Comparison of ENCODE assay signal across 27 mouse cellular contexts in genomic region chr8:90491691-90492090, GRCm38 (mm10).
DNase-seq lines count a peak whose midpoint lies in the region; ATAC-seq and TF ChIP-seq lines count a peak whose summit lies in the region.
"Had no signal": no experiment of that assay in that cellular context is flagged by ENCODE, and none has a peak within 500 bp of the region (broad histone marks: within the 10 kb centered on the region; RNA-seq: fewer than 3 reads in every experiment).

No protein-coding gene starts in this region.

- ATAC-seq in forebrain, embryonic 12.5 days (ENCODE audit: low FRiP score): no peak
- ATAC-seq in intestine, embryonic 14.5 days (replicated peaks; ENCODE audit: low FRiP score, low TSS enrichment, low read depth): no peak
- no peak for ATAC-seq in intestine, postnatal 0 days
- no peak for ATAC-seq in neural tube, embryonic 12.5 days (ENCODE audit: low FRiP score, low read depth)
- ATAC-seq: activated CD4-positive, CD25-positive, alpha-beta regulatory T cell, adult 4 months; hindbrain, postnatal 0 days had no signal

- WGBS in forebrain, embryonic 12.5 days: 48% methylated on average over 7 of the region's 7 CpGs
- 68% methylated on average over 7 of the region's 7 CpGs for WGBS in forebrain, embryonic 10.5 days
- WGBS in intestine, embryonic 14.5 days: 67% methylated on average over 7 of the region's 7 CpGs
- WGBS in intestine, postnatal 0 days: 63% methylated on average over 7 of the region's 7 CpGs
- 44% methylated on average over 7 of the region's 7 CpGs for WGBS in neural tube, embryonic 12.5 days
- WGBS in cerebellum, adult 2 months: 57% methylated on average over 7 of the region's 7 CpGs

- no peak overlapping the region for H3K9ac ChIP-seq in forebrain, embryonic 12.5 days
- H3K9ac ChIP-seq in intestine, embryonic 14.5 days (ENCODE audit: low read length): no peak overlapping the region
- no peak overlapping the region for H3K9ac ChIP-seq in intestine, postnatal 0 days (ENCODE audit: low read depth, low read length)
- no peak overlapping the region for H3K9ac ChIP-seq in neural tube, embryonic 12.5 days
- H3K9ac ChIP-seq: embryonic facial prominence, embryonic 12.5 days; forebrain, postnatal 0 days; heart, embryonic 13.5 days; kidney, embryonic 15.5 days; limb, embryonic 15.5 days had no signal

- peak overlapping the region; percentile 46; the same call in 1 of the 2 replicates for H3K27ac ChIP-seq in forebrain, embryonic 12.5 days
- no peak overlapping the region for H3K27ac ChIP-seq in forebrain, embryonic 10.5 days
- H3K27ac ChIP-seq in intestine, embryonic 14.5 days (ENCODE audit: low read depth): no peak overlapping the region
- H3K27ac ChIP-seq in intestine, postnatal 0 days (ENCODE audit: low read depth, low read length): no peak overlapping the region
- H3K27ac ChIP-seq in neural tube, embryonic 12.5 days: no peak overlapping the region
- H3K27ac ChIP-seq in cerebellum, adult 2 months (ENCODE audit: insufficient read depth, low read length): no peak overlapping the region
- H3K27ac ChIP-seq: embryonic facial prominence, embryonic 12.5 days; heart, adult 2 months; heart, embryonic 13.5 days; hindbrain, postnatal 0 days; kidney, embryonic 15.5 days; limb, embryonic 15.5 days had no signal

- 0 out of 2 replicates have a peak, but pooled peaks cover 3% of the 10 kb centered on the region for H3K27me3 ChIP-seq in forebrain, embryonic 12.5 days
- peaks cover 4% of the 10 kb centered on the region; the same call in 1 of the 2 replicates for H3K27me3 ChIP-seq in forebrain, embryonic 10.5 days (ENCODE audit: poor library complexity, severe bottlenecking)
- no peaks in the 10 kb centered on the region for H3K27me3 ChIP-seq in intestine, embryonic 14.5 days (replicated peaks; ENCODE audit: control insufficient read depth, insufficient read depth, low read length)
- H3K27me3 ChIP-seq in intestine, postnatal 0 days (replicated peaks; ENCODE audit: control insufficient read depth, insufficient read depth, low read length): no peaks in the 10 kb centered on the region
- H3K27me3 ChIP-seq in neural tube, embryonic 12.5 days (replicated peaks): no peaks in the 10 kb centered on the region
- H3K27me3 ChIP-seq in cerebellum, adult 2 months (ENCODE audit: control insufficient read depth, insufficient read depth, low read length): no peaks in the 10 kb centered on the region; the same call in 1 of the 2 replicates
- H3K27me3 ChIP-seq: embryonic facial prominence, embryonic 12.5 days; heart, embryonic 13.5 days; kidney, embryonic 15.5 days; limb, embryonic 15.5 days had no signal

- DNase-seq in forebrain, embryonic 10.5 days (ENCODE audit: extremely low spot score, low spot score): no peak
- peak; percentile 20 for DNase-seq in intestine, embryonic 14.5 days (ENCODE audit: low spot score)
- no peak for DNase-seq in neural tube, embryonic 10.5 days (ENCODE audit: extremely low spot score, low spot score)
- no peak for DNase-seq in cerebellum, adult 2 months
- DNase-seq in yolk sac, embryonic 10.5 days (ENCODE audit: low spot score): no peak
- DNase-seq: adrenal gland, adult 8-10 months; cerebellum, adult 18-20 months; cerebellum, postnatal 25 days; gastrocnemius, postnatal 36 days; heart, adult 2 months; heart, postnatal 36 days; kidney, adult 11 months; kidney, postnatal 36 days; left cerebral cortex, postnatal 4 days; lung, postnatal 4 days; thymus, postnatal 36 days had no signal

- no peak for TF ChIP-seq POLR2A in cerebellum, adult 2 months (IDR thresholded peaks at IDR 0.05; ENCODE audit: borderline replicate concordance, insufficient read depth, low read length)

- peaks cover 44% of the 10 kb centered on the region for H3K4me1 ChIP-seq in forebrain, embryonic 12.5 days
- peaks cover 46% of the 10 kb centered on the region for H3K4me1 ChIP-seq in forebrain, embryonic 10.5 days
- H3K4me1 ChIP-seq in intestine, embryonic 14.5 days (replicated peaks; ENCODE audit: control insufficient read depth, insufficient read depth, low read length): peaks cover 5% of the 10 kb centered on the region
- H3K4me1 ChIP-seq in intestine, postnatal 0 days (replicated peaks; ENCODE audit: control insufficient read depth, insufficient read depth, low read length): no peaks in the 10 kb centered on the region; the same call in 1 of the 2 replicates
- H3K4me1 ChIP-seq in neural tube, embryonic 12.5 days: peaks cover 32% of the 10 kb centered on the region
- H3K4me1 ChIP-seq in cerebellum, adult 2 months (ENCODE audit: control insufficient read depth, insufficient read depth, low read length): no peaks in the 10 kb centered on the region

- no peaks in the 10 kb centered on the region for H3K9me3 ChIP-seq in forebrain, embryonic 12.5 days
- no peaks in the 10 kb centered on the region for H3K9me3 ChIP-seq in forebrain, embryonic 10.5 days
- no peaks in the 10 kb centered on the region for H3K9me3 ChIP-seq in intestine, embryonic 14.5 days (ENCODE audit: control insufficient read depth, low read length)
- no peaks in the 10 kb centered on the region for H3K9me3 ChIP-seq in intestine, postnatal 0 days (ENCODE audit: control insufficient read depth)
- H3K9me3 ChIP-seq in neural tube, embryonic 12.5 days: no peaks in the 10 kb centered on the region
- H3K9me3 ChIP-seq: embryonic facial prominence, embryonic 12.5 days; heart, embryonic 13.5 days; kidney, embryonic 15.5 days; limb, embryonic 15.5 days had no signal

- H3K4me3 ChIP-seq in forebrain, embryonic 12.5 days (replicated peaks): no peak overlapping the region
- no peak overlapping the region for H3K4me3 ChIP-seq in forebrain, embryonic 10.5 days
- no peak overlapping the region for H3K4me3 ChIP-seq in intestine, embryonic 14.5 days (ENCODE audit: low read depth, low read length)
- H3K4me3 ChIP-seq in intestine, postnatal 0 days (ENCODE audit: low read depth, low read length): no peak overlapping the region
- H3K4me3 ChIP-seq in neural tube, embryonic 12.5 days: no peak overlapping the region
- no peak overlapping the region for H3K4me3 ChIP-seq in cerebellum, adult 2 months (replicated peaks; ENCODE audit: insufficient read depth, low read depth, low read length)
- H3K4me3 ChIP-seq: embryonic facial prominence, embryonic 12.5 days; heart, adult 2 months; kidney, embryonic 15.5 days; limb, embryonic 15.5 days; myocyte had no signal

- H3K36me3 ChIP-seq in forebrain, embryonic 12.5 days (replicated peaks): no peaks in the 10 kb centered on the region
- H3K36me3 ChIP-seq in forebrain, embryonic 10.5 days (replicated peaks): no peaks in the 10 kb centered on the region
- H3K36me3 ChIP-seq in intestine, embryonic 14.5 days (ENCODE audit: control insufficient read depth, insufficient read depth, low read length): no peaks in the 10 kb centered on the region
- H3K36me3 ChIP-seq in intestine, postnatal 0 days (ENCODE audit: control insufficient read depth, insufficient read depth): no peaks in the 10 kb centered on the region
- H3K36me3 ChIP-seq in neural tube, embryonic 12.5 days: no peaks in the 10 kb centered on the region
- H3K36me3 ChIP-seq: embryonic facial prominence, embryonic 12.5 days; heart, embryonic 13.5 days; kidney, embryonic 15.5 days; limb, embryonic 15.5 days had no signal

- no peak overlapping the region for H3K4me2 ChIP-seq in forebrain, embryonic 12.5 days
- no peak overlapping the region for H3K4me2 ChIP-seq in intestine, embryonic 14.5 days (ENCODE audit: low read length)
- no peak overlapping the region for H3K4me2 ChIP-seq in intestine, postnatal 0 days (replicated peaks; ENCODE audit: low read depth)
- 0 out of 2 replicates have a peak overlapping the region, but pooled peaks have one; percentile 9 for H3K4me2 ChIP-seq in neural tube, embryonic 12.5 days (replicated peaks)
- H3K4me2 ChIP-seq: embryonic facial prominence, embryonic 12.5 days; kidney, embryonic 15.5 days; limb, embryonic 15.5 days had no signal

- TF ChIP-seq CTCF in intestine, postnatal 0 days (IDR thresholded peaks at IDR 0.05; ENCODE audit: low read depth): no peak
- no peak for TF ChIP-seq CTCF in cerebellum, adult 2 months (IDR thresholded peaks at IDR 0.05; ENCODE audit: borderline replicate concordance, insufficient read depth, low read depth, low read length)
